Mouse (Mus musculus) heart, embryonic 11.5 days (tissue): ENCODE results near the gene Egf. TPM values are rescaled to one million over a fixed set of nuclear protein-coding genes. Genes with fewer than 3 reads are reported as not detected.

ENCODE experiments used
- ATAC-seq: fragments of 200-750 bp; cut with Nextera tagmentation; replicated peaks from 2 replicates; pipeline ENCODE4 v1.8.0; 2017; ENCODE audit warnings: moderate library complexity; ENCODE audit not compliant: insufficient number of reproducible peaks, low FRiP score, low TSS enrichment
- H3K27ac ChIP-seq: fragments of 300-500 bp; sonication (generic); 2 replicates; pipeline ENCODE4 v1.5.1; 2014; ENCODE audit warnings: mild to moderate bottlenecking, low read depth, low read length
- H3K27me3 ChIP-seq: fragments of 300-500 bp; sonication (generic); 2 replicates; pipeline ENCODE4 v1.6.1; 2014; ENCODE audit warnings: mild to moderate bottlenecking, low read length, mixed read lengths; ENCODE audit not compliant: control insufficient read depth, insufficient read depth
- H3K36me3 ChIP-seq: fragments of 300-500 bp; sonication (generic); 2 replicates; pipeline ENCODE4 v1.6.1; 2014; ENCODE audit warnings: mild to moderate bottlenecking, low read length, moderate library complexity, mixed read lengths; ENCODE audit not compliant: control insufficient read depth, insufficient read depth
- H3K4me1 ChIP-seq: fragments of 300-500 bp; sonication (generic); 2 replicates; pipeline ENCODE4 v1.6.1; 2014; ENCODE audit warnings: low read length; ENCODE audit not compliant: control insufficient read depth, insufficient read depth
- H3K4me2 ChIP-seq: fragments of 300-500 bp; sonication (generic); 2 replicates; pipeline ENCODE4 v1.6.1; 2014; ENCODE audit warnings: mild to moderate bottlenecking, moderate library complexity
- H3K4me3 ChIP-seq: fragments of 300-500 bp; sonication (generic); 2 replicates; pipeline ENCODE4 v1.5.1; 2014; ENCODE audit warnings: low read depth, low read length
- H3K9ac ChIP-seq: fragments of 300-500 bp; sonication (generic); 2 replicates; pipeline ENCODE4 v1.6.1; 2014; ENCODE audit warnings: mild to moderate bottlenecking, low read depth, low read length, moderate library complexity
- H3K9me3 ChIP-seq: fragments of 300-500 bp; sonication (generic); replicated peaks from 2 replicates; pipeline ENCODE4 v1.6.1; 2016; ENCODE audit warnings: low read length; ENCODE audit not compliant: control insufficient read depth
- WGBS: fragments of 180-500 bp; shearing (Covaris S2); extraction: QIAGEN DNeasy Blood & Tissue Kit; methylation state at CpG from one replicate; pipeline ENCODE4 v1.1.7; 2014; ENCODE audit not compliant: insufficient replicate concordance; 5-methylcytosine and 5-hydroxymethylcytosine counted together
- polyA plus RNA-seq: library from polyadenylated mRNA; unstranded; fragments of >200 nt; fragmentation: Nextera tagmentation; extraction: Ambion mirVana; gene quantifications from 2 replicates; pipeline ENCODE4 v1.2.1, GENCODE M21; 2014

Gene Egf
- polyA plus RNA-seq, 1 experiment from 2014 or later, result 0.79 TPM

DNA sequence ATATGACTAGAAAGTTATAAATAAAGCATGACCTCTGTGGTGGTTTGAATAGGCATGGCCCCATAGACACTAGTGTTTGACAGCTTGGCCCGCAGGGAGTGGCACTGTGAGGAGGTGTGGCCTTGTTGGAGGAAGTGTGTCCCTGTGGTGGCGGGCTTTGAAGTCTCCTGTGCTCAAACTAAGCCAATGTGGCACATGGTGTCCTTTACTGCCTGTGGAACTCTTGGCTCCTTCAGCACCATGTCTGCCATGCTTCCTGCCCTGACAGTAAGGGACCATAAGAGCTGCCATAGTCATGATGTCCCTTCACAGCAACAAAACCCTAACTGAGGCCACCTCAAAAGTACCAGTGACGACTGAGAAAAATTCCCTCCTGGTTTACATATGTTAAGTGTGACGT lies 102.6 kb downstream of the Egf start:
- no peak overlapping the region for H3K4me2 ChIP-seq
- no peak overlapping the region for H3K4me3 ChIP-seq
- no peak overlapping the region for H3K27ac ChIP-seq
- H3K9ac ChIP-seq, result no peak overlapping the region
- H3K27me3 ChIP-seq, result no peaks in the 10 kb centered on the region
- no peaks in the 10 kb centered on the region for H3K9me3 ChIP-seq
- no peak for ATAC-seq
- no peaks in the 10 kb centered on the region for H3K36me3 ChIP-seq
- no peaks in the 10 kb centered on the region for H3K4me1 ChIP-seq
- WGBS, result 79% methylated on average over 4 of the region's 4 CpGs

DNA sequence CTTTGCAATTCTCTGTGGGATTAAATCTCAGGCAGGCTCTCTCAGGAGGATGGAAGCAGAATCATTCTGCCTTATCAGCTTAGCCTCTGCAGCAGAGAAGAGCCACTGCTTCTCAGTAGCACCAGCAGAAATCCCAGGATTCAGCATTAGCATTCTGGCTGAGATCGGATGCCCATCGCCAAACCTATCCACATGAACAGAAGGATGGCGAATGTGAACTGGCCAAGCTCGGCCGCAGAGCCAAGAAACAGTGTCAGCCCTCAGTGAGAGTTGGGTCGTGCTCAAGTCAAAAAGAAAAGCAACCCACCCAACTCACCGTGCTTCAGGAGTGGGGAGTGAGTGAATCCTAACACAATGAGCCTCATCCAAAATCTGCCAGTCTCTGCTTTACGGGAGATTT lies 103.4 kb downstream of the Egf start:
- Histone ChIP-seq H3K4me1 (no peaks in the 10 kb centered on the region), H3K4me3 (no peak overlapping the region), H3K36me3 (no peaks in the 10 kb centered on the region), H3K9ac (no peak overlapping the region), H3K27me3 (no peaks in the 10 kb centered on the region), H3K27ac (no peak overlapping the region), H3K4me2 (no peak overlapping the region), H3K9me3 (no peaks in the 10 kb centered on the region)
- 82% methylated on average over 8 of the region's 8 CpGs for WGBS
- ATAC-seq, result no peak

DNA sequence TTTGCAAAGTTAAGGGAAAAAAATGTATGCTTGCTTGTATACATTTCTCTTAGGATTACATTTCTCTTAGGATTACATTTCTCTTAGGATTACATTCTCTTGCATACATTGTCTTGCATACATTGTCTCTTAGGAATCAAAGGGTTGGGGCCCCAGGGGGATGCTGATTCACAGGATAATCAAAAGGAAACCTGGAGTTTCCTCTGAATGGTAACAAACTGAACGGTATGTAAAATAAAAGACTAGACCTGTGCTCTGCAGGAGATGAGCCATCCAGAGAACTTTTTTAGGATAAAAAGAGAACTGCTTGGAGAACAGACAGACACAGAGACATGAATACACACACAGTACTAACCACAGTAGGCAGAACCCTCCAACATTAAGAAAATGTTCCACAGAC lies 104.2 kb downstream of the Egf start:
- WGBS, result 46% methylated on average over 1 of the region's 1 CpGs
- Histone ChIP-seq H3K36me3 (no peaks in the 10 kb centered on the region), H3K27ac (no peak overlapping the region), H3K4me3 (no peak overlapping the region), H3K9ac (no peak overlapping the region), H3K4me2 (no peak overlapping the region), H3K9me3 (no peaks in the 10 kb centered on the region), H3K27me3 (no peaks in the 10 kb centered on the region), H3K4me1 (no peaks in the 10 kb centered on the region)
- no peak for ATAC-seq

DNA sequence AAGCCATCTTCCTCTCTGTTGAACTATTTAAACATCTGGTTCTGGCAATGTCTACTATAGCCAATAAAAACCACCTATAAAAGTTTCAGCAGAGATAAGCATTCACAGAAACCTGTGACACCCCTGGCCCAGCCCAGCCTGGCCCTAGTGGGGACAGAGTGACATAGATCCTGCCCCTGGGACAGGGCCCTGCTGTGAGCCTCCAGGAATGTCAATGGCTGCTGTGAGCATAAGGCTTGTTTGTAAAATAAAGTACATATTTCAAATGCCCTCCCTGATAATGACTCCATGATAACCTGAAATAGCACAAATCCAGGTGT lies 104.9 kb downstream of the Egf start:
- Histone ChIP-seq H3K4me2 (no peak overlapping the region), H3K36me3 (no peaks in the 10 kb centered on the region), H3K27ac (no peak overlapping the region), H3K9ac (no peak overlapping the region), H3K4me1 (no peaks in the 10 kb centered on the region), H3K9me3 (no peaks in the 10 kb centered on the region), H3K27me3 (no peaks in the 10 kb centered on the region), H3K4me3 (no peak overlapping the region)
- no peak for ATAC-seq

DNA sequence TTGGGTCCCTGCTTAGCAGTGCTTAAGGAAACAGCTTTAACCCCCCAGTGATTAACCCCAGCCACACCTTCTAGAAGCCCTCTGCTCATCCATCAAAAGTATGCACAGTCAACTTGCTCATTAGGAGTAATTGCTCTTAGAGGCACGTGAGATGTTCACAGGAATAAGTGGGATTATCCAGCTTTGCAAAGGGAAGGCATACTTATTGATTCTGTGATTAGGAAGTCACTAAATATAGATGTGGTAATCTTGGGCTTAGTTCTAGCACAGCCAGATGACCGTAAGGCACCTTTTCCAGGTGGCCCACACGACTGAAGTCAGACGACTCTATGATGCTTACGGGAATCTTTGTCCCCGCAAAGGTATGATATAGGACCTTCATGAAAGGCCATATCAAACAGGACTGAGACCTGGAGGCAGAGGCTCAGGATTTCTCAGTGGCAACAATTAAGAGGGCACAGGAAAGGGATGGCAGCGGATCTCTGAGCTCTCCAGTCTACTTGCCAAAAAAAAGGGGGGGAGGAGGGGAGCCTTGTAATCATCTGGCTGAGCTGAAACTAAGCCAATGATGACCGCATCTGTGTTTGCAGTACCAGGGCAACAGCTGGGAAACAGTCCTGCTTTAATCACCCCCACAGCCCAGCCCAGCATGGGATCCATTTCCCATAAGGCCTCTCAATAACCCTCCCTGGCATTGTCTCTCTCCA lies 105.4 kb downstream of the Egf start:
- H3K27me3 ChIP-seq, result no peaks in the 10 kb centered on the region
- no peaks in the 10 kb centered on the region for H3K4me1 ChIP-seq
- H3K4me3 ChIP-seq, result no peak overlapping the region
- H3K9ac ChIP-seq, result no peak overlapping the region
- H3K9me3 ChIP-seq, result no peaks in the 10 kb centered on the region
- WGBS, result 68% methylated on average over 8 of the region's 8 CpGs
- H3K4me2 ChIP-seq, result no peak overlapping the region
- ATAC-seq, result no peak
- no peak overlapping the region for H3K27ac ChIP-seq
- H3K36me3 ChIP-seq, result no peaks in the 10 kb centered on the region

DNA sequence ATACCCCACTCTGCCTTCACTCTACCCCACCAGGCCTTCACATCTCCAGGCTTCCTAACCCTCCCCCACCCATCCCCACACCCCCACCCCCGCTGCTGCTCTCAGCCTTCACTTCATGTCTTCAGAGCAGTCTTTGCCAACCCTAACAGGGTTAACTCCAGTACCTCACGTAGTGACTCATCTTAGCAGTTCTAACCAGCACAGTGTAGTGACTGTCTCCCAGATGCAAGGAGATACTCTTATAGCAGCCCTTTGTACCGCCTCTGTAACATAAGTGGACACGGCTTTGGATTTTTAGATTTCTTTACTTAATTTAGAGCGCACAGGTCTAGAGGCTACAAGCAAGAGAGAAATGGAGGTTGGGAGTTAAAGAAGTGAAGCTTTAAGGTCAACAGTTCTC lies 106.5 kb downstream of the Egf start:
- no peak overlapping the region for H3K4me3 ChIP-seq
- WGBS, result 71% methylated on average over 5 of the region's 5 CpGs
- H3K4me1 ChIP-seq, result no peaks in the 10 kb centered on the region
- H3K4me2 ChIP-seq, result no peak overlapping the region
- H3K36me3 ChIP-seq, result no peaks in the 10 kb centered on the region
- no peak overlapping the region for H3K27ac ChIP-seq
- no peaks in the 10 kb centered on the region for H3K27me3 ChIP-seq
- H3K9ac ChIP-seq, result no peak overlapping the region
- no peak for ATAC-seq
- no peaks in the 10 kb centered on the region for H3K9me3 ChIP-seq

DNA sequence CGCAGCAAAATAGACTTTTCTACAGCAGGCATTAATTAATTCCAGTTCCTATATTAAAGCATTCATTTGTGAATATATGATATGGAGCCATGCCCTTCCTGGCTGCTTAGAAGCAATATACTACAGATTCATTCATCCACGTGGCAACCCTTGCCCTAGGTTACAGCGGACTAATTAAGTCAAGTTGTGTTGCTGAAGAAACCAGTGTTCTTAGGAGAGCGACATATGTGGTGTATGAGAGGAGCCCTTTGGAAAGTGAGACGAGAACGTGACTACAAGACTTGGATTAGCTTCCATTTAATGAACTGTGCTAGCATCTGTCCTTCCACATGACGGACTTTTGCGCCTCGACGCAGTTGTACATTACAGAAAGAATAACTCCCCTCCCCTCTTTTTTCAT lies 107.8 kb downstream of the Egf start:
- Histone ChIP-seq H3K27me3 (no peaks in the 10 kb centered on the region), H3K4me3 (no peak overlapping the region), H3K36me3 (no peaks in the 10 kb centered on the region), H3K4me2 (no peak overlapping the region), H3K9ac (no peak overlapping the region), H3K27ac (no peak overlapping the region), H3K9me3 (no peaks in the 10 kb centered on the region), H3K4me1 (no peaks in the 10 kb centered on the region)
- ATAC-seq, result no peak
- 91% methylated on average over 10 of the region's 10 CpGs for WGBS

DNA sequence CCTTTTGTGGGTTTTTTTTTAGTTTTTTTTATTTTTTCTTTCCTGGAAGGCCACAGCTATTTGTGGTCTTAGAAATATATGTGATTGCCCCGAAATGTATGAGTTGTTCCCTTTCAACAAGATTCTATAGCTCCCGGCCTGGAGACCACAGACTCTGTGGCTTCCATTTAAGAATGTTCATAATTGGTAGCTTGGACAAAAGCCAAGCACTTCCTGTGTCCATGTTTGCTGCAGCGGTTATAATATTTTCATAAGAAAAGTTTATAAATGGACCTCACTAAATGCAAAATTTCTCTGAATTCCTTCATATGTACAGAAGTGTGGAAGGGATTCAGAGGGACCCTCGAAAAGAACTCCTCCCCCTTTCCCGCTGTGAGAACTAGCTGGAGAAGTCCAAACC lies 108.3 kb downstream of the Egf start:
- H3K4me2 ChIP-seq, result no peak overlapping the region
- H3K36me3 ChIP-seq, result no peaks in the 10 kb centered on the region
- no peaks in the 10 kb centered on the region for H3K27me3 ChIP-seq
- H3K9ac ChIP-seq, result no peak overlapping the region
- H3K9me3 ChIP-seq, result no peaks in the 10 kb centered on the region
- no peak overlapping the region for H3K27ac ChIP-seq
- H3K4me1 ChIP-seq, result no peaks in the 10 kb centered on the region
- ATAC-seq, result no peak
- 84% methylated on average over 5 of the region's 5 CpGs for WGBS
- no peak overlapping the region for H3K4me3 ChIP-seq

DNA sequence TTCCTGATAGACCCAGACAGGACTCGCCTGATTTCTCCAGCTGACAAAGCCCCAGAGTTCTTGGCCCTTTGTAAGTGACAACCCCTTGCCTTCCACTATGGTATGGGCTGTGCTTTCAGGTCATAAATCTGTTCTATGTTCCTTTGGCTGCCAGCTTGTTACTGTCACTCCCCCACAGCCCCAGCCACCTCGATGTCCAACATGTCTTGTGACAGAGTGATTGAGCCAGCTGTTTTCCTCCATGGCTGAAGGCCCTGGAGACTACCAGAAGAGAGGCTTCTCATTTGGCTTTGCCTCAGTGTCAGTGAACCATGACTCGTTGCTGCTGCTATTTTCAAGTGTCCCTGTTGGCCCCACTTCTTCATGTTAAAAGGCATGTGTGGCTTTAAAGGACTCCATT lies 109.7 kb downstream of the Egf start:
- H3K27ac ChIP-seq, result no peak overlapping the region
- H3K36me3 ChIP-seq, result no peaks in the 10 kb centered on the region
- WGBS, result 58% methylated on average over 3 of the region's 3 CpGs

More for the DNA sequence above, 109.7 kb downstream of the Egf start:
- ATAC-seq, result no peak
- Histone ChIP-seq H3K4me2 (no peak overlapping the region), H3K4me1 (no peaks in the 10 kb centered on the region), H3K9me3 (no peaks in the 10 kb centered on the region), H3K27me3 (no peaks in the 10 kb centered on the region), H3K4me3 (no peak overlapping the region), H3K9ac (no peak overlapping the region)
